Mouse (Mus musculus) cerebellum, adult 2 months (tissue): ENCODE data around the gene Yap1.

Source experiments
- CTCF ChIP-seq: fragments of 200-500 bp; IDR thresholded peaks from 2 replicates; pipeline ENCODE4 v1.5.1; 2011; ENCODE audit warnings: low read depth, mild to moderate bottlenecking, control low read depth, low read length, moderate library complexity, borderline replicate concordance; ENCODE audit not compliant: insufficient read depth
- POLR2A ChIP-seq: fragments of 200-500 bp; IDR thresholded peaks from 2 replicates; pipeline ENCODE4 v1.6.1; 2011; ENCODE audit warnings: low read length, control low read depth, borderline replicate concordance; ENCODE audit not compliant: insufficient read depth

GRCm38 (mm10) chr9:8003301-8004271, 810 bp downstream of the Yap1 start:
- TF ChIP-seq CTCF (no peak), POLR2A (no peak)
